Mouse (Mus musculus) CH12.LX (cell line): ENCODE measurements around the gene Kri1. TPM values are rescaled to one million over a fixed set of nuclear protein-coding genes. Genes with fewer than 3 reads are reported as not detected.

Experiments
- DNase-seq: peaks from one replicate; pipeline ENCODE4 v3.0.0-alpha.2; 2013; ENCODE audit errors: extremely low read depth
- H3K27ac ChIP-seq: 2 replicates; pipeline ENCODE4 v1.5.1; 2012; ENCODE audit warnings: low read depth, mild to moderate bottlenecking, control low read depth, moderate library complexity; ENCODE audit not compliant: insufficient read depth
- H3K27me3 ChIP-seq: replicated peaks from 2 replicates; pipeline ENCODE3; 2012; ENCODE audit warnings: inconsistent platforms
- H3K36me3 ChIP-seq, 2 experiments: replicated peaks in 1 of 2; 2 replicates each; pipeline versions ENCODE3 to v1.6.1; 2012; ENCODE audit warnings: inconsistent platforms in 1 of 2, low read length in 1 of 2, mild to moderate bottlenecking in 1 of 2, mixed read lengths in 1 of 2, moderate library complexity in 1 of 2; ENCODE audit not compliant: control insufficient read depth in 1 of 2, insufficient read depth in 1 of 2
- H3K4me1 ChIP-seq, 2 experiments: 2 replicates each; pipeline ENCODE4 v1.6.1; 2012; ENCODE audit warnings: inconsistent platforms in 1 of 2, moderate library complexity in 1 of 2; ENCODE audit not compliant: insufficient read depth in 2 of 2, control insufficient read depth in 1 of 2
- H3K4me2 ChIP-seq: 2 replicates; pipeline ENCODE4 v1.6.1; 2012; ENCODE audit warnings: low read depth, mild to moderate bottlenecking, control low read depth; ENCODE audit not compliant: poor library complexity, insufficient read depth, severe bottlenecking
- H3K4me3 ChIP-seq, 3 experiments: fragments of 150-350 bp in 1 of 3; sonication (generic) in 1 of 3; replicated peaks in 1 of 3; 2 replicates each; pipeline versions ENCODE3 to v1.5.1; 2011 to 2012; ENCODE audit warnings: low read depth in 2 of 3, low read length in 2 of 3, mild to moderate bottlenecking in 2 of 3, moderate library complexity in 2 of 3, control low read depth in 1 of 3, improper control_type of control experiment in 1 of 3, inconsistent platforms in 1 of 3, mixed read lengths in 1 of 3; ENCODE audit not compliant: poor library complexity in 1 of 3
- H3K79me2 ChIP-seq: replicated peaks from 2 replicates; pipeline ENCODE4 v1.6.1; 2012; ENCODE audit warnings: mild to moderate bottlenecking, moderate library complexity; ENCODE audit not compliant: control insufficient read depth, poor library complexity, insufficient read depth, severe bottlenecking; ENCODE audit errors: extremely low read depth
- H3K9ac ChIP-seq: 2 replicates; pipeline ENCODE4 v1.6.1; 2012; ENCODE audit warnings: low read depth, mild to moderate bottlenecking, control low read depth, moderate library complexity; ENCODE audit not compliant: insufficient read depth
- H3K9me3 ChIP-seq: replicated peaks from 2 replicates; pipeline ENCODE3; 2012; ENCODE audit warnings: low read length, inconsistent platforms, mixed read lengths
- BHLHE40 ChIP-seq: IDR thresholded peaks from 2 replicates; pipeline ENCODE4 v1.6.1; 2011; ENCODE audit warnings: mild to moderate bottlenecking, low read depth, low read length, improper control_type of control experiment
- CHD2 ChIP-seq: IDR thresholded peaks from 2 replicates; pipeline ENCODE4 v1.6.1; 2011; ENCODE audit warnings: low read length, improper control_type of control experiment
- E2F4 ChIP-seq: IDR thresholded peaks from 2 replicates; pipeline ENCODE4 v1.6.1; 2011; ENCODE audit warnings: low read depth, low read length, improper control_type of control experiment; ENCODE audit not compliant: insufficient replicate concordance
- ELF1 ChIP-seq: IDR thresholded peaks from 2 replicates; pipeline ENCODE4 v1.6.1; 2014; ENCODE audit warnings: low read depth, mild to moderate bottlenecking, inconsistent platforms, low read length, improper control_type of control experiment
- EP300 ChIP-seq: IDR thresholded peaks from 2 replicates; pipeline ENCODE4 v1.6.1; 2011; ENCODE audit warnings: low read length, improper control_type of control experiment
- ETS1 ChIP-seq: conservative IDR thresholded peaks from 2 replicates; pipeline ENCODE4 v1.6.1; 2012; ENCODE audit warnings: low read depth, mild to moderate bottlenecking, inconsistent platforms, low read length, improper control_type of control experiment, moderate library complexity
- GABPA ChIP-seq: IDR thresholded peaks from 2 replicates; pipeline ENCODE4 v1.6.1; 2012; ENCODE audit warnings: low read depth, low read length, improper control_type of control experiment, inconsistent platforms; ENCODE audit not compliant: insufficient replicate concordance
- HCFC1 ChIP-seq: IDR thresholded peaks from 2 replicates; pipeline ENCODE4 v1.6.1; 2012; ENCODE audit warnings: low read depth, mild to moderate bottlenecking, inconsistent platforms, low read length, improper control_type of control experiment
- IRF4 ChIP-seq: IDR thresholded peaks from 2 replicates; pipeline ENCODE4 v1.6.1; 2014; ENCODE audit warnings: low read depth, mild to moderate bottlenecking, inconsistent platforms, low read length, improper control_type of control experiment
- JUN ChIP-seq: IDR thresholded peaks from 2 replicates; pipeline ENCODE4 v1.6.1; 2011; ENCODE audit warnings: low read depth, mild to moderate bottlenecking, low read length, improper control_type of control experiment, moderate library complexity; ENCODE audit not compliant: insufficient read depth
- KAT2A ChIP-seq: IDR thresholded peaks from 2 replicates; pipeline ENCODE4 v1.6.1; 2012; ENCODE audit warnings: low read length, improper control_type of control experiment, inconsistent platforms; ENCODE audit not compliant: insufficient replicate concordance
- MAX ChIP-seq: IDR thresholded peaks from 2 replicates; pipeline ENCODE4 v1.6.1; 2011; ENCODE audit warnings: low read length, improper control_type of control experiment
- MAZ ChIP-seq: IDR thresholded peaks from 2 replicates; pipeline ENCODE4 v1.6.1; 2012; ENCODE audit warnings: low read depth, mild to moderate bottlenecking, inconsistent platforms, low read length, improper control_type of control experiment, moderate library complexity
- MXI1 ChIP-seq: IDR thresholded peaks from 2 replicates; pipeline ENCODE4 v1.6.1; 2011; ENCODE audit warnings: mild to moderate bottlenecking, low read depth, low read length, improper control_type of control experiment
- MYC ChIP-seq: IDR thresholded peaks from 2 replicates; pipeline ENCODE4 v1.6.1; 2011; ENCODE audit warnings: low read depth, mild to moderate bottlenecking, improper control_type of control experiment, low read length
- NELFE ChIP-seq: IDR thresholded peaks from 2 replicates; pipeline ENCODE4 v1.6.1; 2011; ENCODE audit warnings: low read depth, low read length, improper control_type of control experiment
- PAX5 ChIP-seq: IDR thresholded peaks from 2 replicates; pipeline ENCODE4 v1.6.1; 2012; ENCODE audit warnings: low read length, inconsistent platforms, mixed read lengths
- POLR2AphosphoS2 ChIP-seq: IDR thresholded peaks from 2 replicates; pipeline ENCODE4 v1.6.1; 2011; ENCODE audit warnings: low read depth, low read length, improper control_type of control experiment
- RCOR1 ChIP-seq: conservative IDR thresholded peaks from 2 replicates; pipeline ENCODE4 v1.6.1; 2012; ENCODE audit warnings: low read depth, mild to moderate bottlenecking, inconsistent platforms, low read length, improper control_type of control experiment
- SIN3A ChIP-seq: IDR thresholded peaks from 2 replicates; pipeline ENCODE4 v1.6.1; 2012; ENCODE audit warnings: low read length, improper control_type of control experiment, inconsistent platforms
- SMC3 ChIP-seq: IDR thresholded peaks from 2 replicates; pipeline ENCODE4 v1.6.1; 2011; ENCODE audit warnings: low read depth, low read length, improper control_type of control experiment
- TCF12 ChIP-seq: IDR thresholded peaks from 2 replicates; pipeline ENCODE4 v1.6.1; 2014; ENCODE audit warnings: low read depth, mild to moderate bottlenecking, inconsistent platforms, low read length, improper control_type of control experiment
- UBTF ChIP-seq: IDR thresholded peaks from 2 replicates; pipeline ENCODE4 v1.6.1; 2012; ENCODE audit warnings: low read depth, mild to moderate bottlenecking, inconsistent platforms, low read length, improper control_type of control experiment, moderate library complexity
- USF1 ChIP-seq: IDR thresholded peaks from 2 replicates; pipeline ENCODE4 v1.6.1; 2014; ENCODE audit warnings: low read depth, mild to moderate bottlenecking, inconsistent platforms, low read length, improper control_type of control experiment
- USF2 ChIP-seq: conservative IDR thresholded peaks from 2 replicates; pipeline ENCODE4 v1.6.1; 2011; ENCODE audit warnings: low read depth, low read length, improper control_type of control experiment
- ZMIZ1 ChIP-seq: IDR thresholded peaks from 2 replicates; pipeline ENCODE4 v1.6.1; 2012; ENCODE audit warnings: low read depth, mild to moderate bottlenecking, inconsistent platforms, low read length, improper control_type of control experiment
- ZNF384 ChIP-seq: IDR thresholded peaks from 2 replicates; pipeline ENCODE4 v1.6.1; 2012; ENCODE audit warnings: low read depth, low read length, improper control_type of control experiment, inconsistent platforms
- dilution Hi-C: fragments of 300-500 bp; cut with MboI; formaldehyde crosslinking; loops from 2 replicates; pipeline ENCODE4 v1.14.3; 2020; ENCODE audit warnings: low sequenced_read_pairs; ENCODE audit not compliant: extremely low pct_unique_long_range_greater_than_20kb, extremely low pct_ligation_motif_present
- in situ Hi-C: fragments of 300-500 bp; cut with MboI; formaldehyde crosslinking; loops from 3 replicates; pipeline ENCODE4 v1.14.3; 2019; ENCODE audit warnings: low sequenced_read_pairs, low pct_ligation_motif_present, low pct_unique_long_range_greater_than_20kb, mixed read lengths
- polyA plus RNA-seq: library from polyadenylated mRNA; unstranded; fragments of >175 nt; gene quantifications from 2 replicates; pipeline ENCODE4 v1.2.1, GENCODE M21; 2012; ENCODE audit warnings: low read depth; ENCODE audit not compliant: insufficient read length
- total RNA-seq, 2 experiments: library from RNA; depleted of rRNA; stranded (reverse); fragments of 300-350 nt in 1 of 2; fragments of >200 nt in 1 of 2; gene quantifications; 2 replicates each; pipeline ENCODE4 v1.2.3; 2012 to 2014

Kri1 gene
- total and polyA plus RNA-seq, 3 experiments = 28.8 to 57.1 (median 55.5) TPM

DNA sequence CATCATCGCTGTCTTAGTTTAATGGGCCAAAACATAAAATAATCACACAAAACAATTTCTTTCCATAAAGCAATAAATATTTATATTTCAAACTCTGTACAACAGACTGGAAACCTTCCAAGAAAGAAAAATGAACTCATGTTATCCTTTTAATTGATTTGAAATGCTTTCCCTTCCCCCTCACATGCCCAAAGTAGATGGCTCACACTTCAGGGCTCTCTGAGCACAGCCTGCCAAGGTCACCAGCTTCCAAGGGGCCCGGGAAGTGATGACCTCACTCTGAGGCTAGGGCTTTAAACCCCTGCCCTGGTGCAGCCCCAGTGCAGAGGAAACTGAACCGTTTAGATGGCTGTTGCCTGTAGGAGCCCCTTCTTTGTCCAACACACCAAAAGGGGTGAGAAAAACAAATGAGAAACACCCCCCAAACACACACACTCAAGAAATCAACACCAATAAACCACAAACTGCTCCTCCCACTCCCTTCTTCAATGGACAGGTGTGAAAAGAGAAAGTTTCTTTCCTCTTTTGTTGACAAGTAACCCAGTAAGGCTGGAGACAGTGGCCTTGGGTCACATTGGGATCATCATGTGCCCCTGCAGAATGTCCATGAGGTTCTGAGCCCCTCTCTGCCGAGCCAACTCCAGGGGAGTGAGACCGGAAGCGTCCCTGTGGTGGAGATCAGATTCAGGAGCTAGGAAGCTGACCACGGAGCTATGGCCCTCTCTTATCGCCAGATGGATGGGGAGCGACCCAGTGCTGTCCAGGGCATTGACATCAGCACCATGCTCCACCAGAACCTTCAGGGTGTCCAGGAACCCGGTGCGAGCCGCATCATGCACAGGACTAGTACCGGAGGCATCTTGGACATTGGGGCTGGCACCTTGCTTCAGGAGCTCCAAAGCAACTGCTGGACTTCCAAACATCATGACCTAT lies 901 bp upstream of the Kri1 start:
- peaks cover 9 to 49% of the 10 kb centered on the region in 2 experiments for H3K4me1 ChIP-seq

GRCm38 (mm10) chr9:21286753-21287152 lies 1.0 kb downstream of the Kri1 start:
- peak; percentile 33 for DNase-seq
- H3K36me3 ChIP-seq = peaks cover 31 to 45% of the 10 kb centered on the region in 2 experiments
- no peaks in the 10 kb centered on the region for H3K9me3 ChIP-seq
- peaks cover 4% of the 10 kb centered on the region for H3K27me3 ChIP-seq
- no peak for TF ChIP-seq GABPA
- no peak for TF ChIP-seq ELF1
- TF ChIP-seq RCOR1 = no peak
- no peak for TF ChIP-seq EP300
- no peak for TF ChIP-seq PAX5
- no peak for TF ChIP-seq POLR2AphosphoS2
- no peak for TF ChIP-seq NELFE
- no peak for TF ChIP-seq CHD2
- peak; percentile 31 for TF ChIP-seq USF1
- TF ChIP-seq MAX = peak; percentile 73
- no peak for TF ChIP-seq ETS1
- TF ChIP-seq E2F4 = no peak
- TF ChIP-seq KAT2A = no peak
- peak; percentile 25; the same call in 1 of the 2 replicates for TF ChIP-seq USF2
- TF ChIP-seq MAZ = no peak
- no peak for TF ChIP-seq TCF12
- TF ChIP-seq IRF4 = no peak
- no peak for TF ChIP-seq UBTF
- TF ChIP-seq SMC3 = no peak
- TF ChIP-seq ZMIZ1 = no peak
- TF ChIP-seq ZNF384 = no peak
- no peak for TF ChIP-seq BHLHE40
- no peak for TF ChIP-seq SIN3A
- TF ChIP-seq MXI1 = peak; percentile 70; the same call in 1 of the 2 replicates
- TF ChIP-seq JUN = no peak
- TF ChIP-seq HCFC1 = no peak
- TF ChIP-seq MYC = 0 out of 2 replicates have a peak, but pooled peaks have one; percentile 68
- peak overlapping the region; percentile 94 for H3K4me2 ChIP-seq
- peak overlapping the region; percentile 78 for H3K9ac ChIP-seq
- H3K79me2 ChIP-seq = peaks cover 23% of the 10 kb centered on the region
- in situ Hi-C loops = no loop called here
- dilution Hi-C loops = no loop called here
- peaks cover 9 to 49% of the 10 kb centered on the region in 2 experiments for H3K4me1 ChIP-seq
- H3K27ac ChIP-seq = no peak overlapping the region
- peak overlapping the region; percentile 78 to 89 (median 81) for H3K4me3 ChIP-seq

More for the DNA sequence above, 901 bp upstream of the Kri1 start:
- Histone ChIP-seq H3K9me3 (no peaks in the 10 kb centered on the region), H3K27ac (peak overlapping the region; percentile 97), H3K79me2 (peaks cover 23% of the 10 kb centered on the region), H3K27me3 (peaks cover 4% of the 10 kb centered on the region), H3K36me3 (peaks cover 18 to 29% of the 10 kb centered on the region in 2 experiments), H3K4me2 (peak overlapping the region; percentile 18), H3K4me3 (peak overlapping the region in 1 of 3 experiments; percentile 78), H3K9ac (no peak overlapping the region; the same call in 1 of the 2 replicates)
- peak; percentile 61 for DNase-seq
- in situ Hi-C loops (no loop called here), dilution Hi-C loops (no loop called here)
- TF ChIP-seq TCF12 (no peak), BHLHE40 (0 out of 2 replicates have a peak, but pooled peaks have one; percentile 2), JUN (0 out of 2 replicates have a peak, but pooled peaks have one; percentile 17), ETS1 (0 out of 2 replicates have a peak, but pooled peaks have one; percentile 37)
